In the genomic region with DNA sequence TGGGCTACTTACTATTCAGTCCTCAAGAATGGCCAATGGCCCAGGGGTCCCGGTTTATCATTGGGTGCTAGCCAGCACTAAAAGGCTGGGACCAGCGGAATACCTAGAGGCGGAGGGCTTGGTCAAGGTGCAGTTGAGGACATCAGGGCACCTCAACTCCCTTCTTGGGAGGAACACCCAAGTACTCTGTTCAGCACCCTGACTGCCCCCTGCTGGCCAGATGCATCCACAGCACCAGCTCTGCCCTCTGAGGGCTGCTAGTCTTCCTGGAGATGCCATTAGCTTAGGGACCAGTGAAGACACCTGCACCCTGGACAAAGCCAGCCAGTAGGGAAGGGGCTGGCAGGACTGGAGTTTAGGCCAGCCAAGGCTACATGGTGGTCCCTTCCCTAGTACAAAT, we compare ENCODE assay signal across 8 mouse cellular contexts. TPM values are rescaled to one million over a fixed set of nuclear protein-coding genes. Genes with fewer than 3 reads are reported as not detected.
A peak's percentile ranks its signal among the peaks of the same experiment; 100 is the strongest.
DNase-seq lines count a peak whose midpoint lies in the region; ATAC-seq and TF ChIP-seq lines count a peak whose summit lies in the region.

No protein-coding gene starts in this region.

- WGBS in forebrain, embryonic 15.5 days: 66% methylated on average over 3 of the region's 3 CpGs

- no peaks in the 10 kb centered on the region for H3K36me3 ChIP-seq in ES-E14 (ENCODE audit: control insufficient read depth, insufficient read depth, low read length, poor library complexity, severe bottlenecking)
- no peaks in the 10 kb centered on the region for H3K36me3 ChIP-seq in forebrain, embryonic 15.5 days

- no peak overlapping the region for H3K9ac ChIP-seq in ES-E14 (ENCODE audit: insufficient read depth, low read depth, low read length, poor library complexity, severe bottlenecking)
- no peak overlapping the region for H3K9ac ChIP-seq in forebrain, embryonic 15.5 days (replicated peaks)

- no peak overlapping the region for H3K4me3 ChIP-seq in ES-E14 (ENCODE audit: insufficient read depth in 1 of 2, low read depth in 1 of 2, low read length in 2 of 2, poor library complexity in 1 of 2, severe bottlenecking in 1 of 2)
- peak overlapping the region; percentile 80; the same call in 1 of the 2 replicates for H3K4me3 ChIP-seq in forebrain, embryonic 15.5 days

- no peak overlapping the region for H3K27ac ChIP-seq in ES-E14 (ENCODE audit: insufficient read depth, low read depth, low read length, poor library complexity, severe bottlenecking)
- H3K27ac ChIP-seq in forebrain, embryonic 15.5 days (replicated peaks): no peak overlapping the region

- no peaks in the 10 kb centered on the region for H3K9me3 ChIP-seq in ES-E14 (ENCODE audit: control insufficient read depth, insufficient read depth, low read depth, low read length)
- no peaks in the 10 kb centered on the region for H3K9me3 ChIP-seq in forebrain, embryonic 15.5 days

- peak overlapping the region; percentile 100 for H3K4me2 ChIP-seq in forebrain, embryonic 15.5 days (replicated peaks)

- in situ Hi-C loops in ES-E14 (cut with MboI; ENCODE audit: low sequenced_read_pairs in 2 of 2, unreplicated experiment in 2 of 2): no loop called here

- peaks cover 0 to 8% of the 10 kb centered on the region in 2 experiments; a peak in 1 of 4 replicates for H3K4me1 ChIP-seq in ES-E14 (ENCODE audit: control insufficient read depth in 2 of 2, insufficient read depth in 2 of 2, low read length in 2 of 2, poor library complexity in 1 of 2)
- H3K4me1 ChIP-seq in forebrain, embryonic 15.5 days: peaks cover 34% of the 10 kb centered on the region

- no peaks in the 10 kb centered on the region; the same call in 1 of the 2 replicates for H3K27me3 ChIP-seq in forebrain, embryonic 15.5 days

- peak; percentile 82 for DNase-seq in ES-E14 (ENCODE audit: low read depth, low spot score)
- DNase-seq in c-Kit-positive CD71-negative TER-119-negative erythroid progenitor cells, embryonic 14.5 days (ENCODE audit: low read depth): peak; percentile 46
- DNase-seq in heart, postnatal 36 days: peak; percentile 62 to 76
- DNase-seq in layer of hippocampus, adult 8-10 months (ENCODE audit: low spot score in 2 of 2): peak; percentile 77 to 85
- DNase-seq in lung, postnatal 14 days: peak; percentile 84
- peak; percentile 87 to 90 for DNase-seq in right cerebral cortex, postnatal 10 days (ENCODE audit: low spot score in 2 of 2)
- DNase-seq in urinary bladder, postnatal 10 days (ENCODE audit: low spot score): peak; percentile 50

- no peak for ATAC-seq in forebrain, embryonic 15.5 days (replicated peaks)

- intact Hi-C loops in heart, postnatal 36 days (cut with DNase I): loop anchor here (2.0 to 10.0 kb wide), 3 partner anchors 174 to 511 kb away; no protein-coding TSS in a partner anchor

TF ChIP-seq in ES-E14, 5 proteins besides CTCF, POLR2A, EP300 and RAD21:
- TF ChIP-seq MAFK (IDR thresholded peaks at IDR 0.05; ENCODE audit: insufficient read depth, low read depth, low read length): no peak
- 0 out of 2 replicates have a peak, but pooled peaks have one; percentile 21 for TF ChIP-seq ZC3H11A (IDR thresholded peaks at IDR 0.05; ENCODE audit: borderline replicate concordance, low read depth, low read length)
TF ChIP-seq in ES-E14: peak in this region for 1.

RNA-seq across cellular contexts. Expression of a gene that starts 1.9 kb away (rescaled TPM):
- total RNA-seq in ES-E14 (2012; rRNA removed): 4.7 and 5.4 TPM in 2 replicates
- 7.3 and 7.9 TPM in 2 replicates for polyA plus RNA-seq in forebrain, embryonic 15.5 days (2015; fragmentation: Nextera tagmentation; extraction: Ambion mirVana)
- 10 to 100 TPM; 10.5 to 11.4 TPM for total RNA-seq in heart, postnatal 36 days (2021)
- 10 to 100 TPM; 46.9 to 54.4 (median 48.9) TPM for total RNA-seq in layer of hippocampus, adult 8-10 months (2022)
